Mouse (Mus musculus) G1E (cell line): ENCODE data around the gene Fance.

Experiments used
- CTCF ChIP-seq: IDR thresholded peaks from 2 replicates; pipeline ENCODE4 v1.5.1; 2012; ENCODE audit warnings: low read depth, low read length, inconsistent platforms, mixed read lengths
- GATA1 ChIP-seq: IDR thresholded peaks from 2 replicates; pipeline ENCODE4 v1.6.1; 2012; ENCODE audit warnings: borderline replicate concordance, low read length, inconsistent platforms, mixed read lengths
- GATA2 ChIP-seq: IDR thresholded peaks from 2 replicates; pipeline ENCODE4 v1.6.1; 2012; ENCODE audit warnings: low read depth, low read length, inconsistent platforms, borderline replicate concordance
- POLR2AphosphoS5 ChIP-seq: IDR thresholded peaks from 2 replicates; pipeline ENCODE4 v1.6.1; 2012; ENCODE audit warnings: low read depth, low read length, inconsistent platforms; ENCODE audit not compliant: insufficient replicate concordance

GRCm38 (mm10) chr17:28323786-28324185 is 10.5 kb downstream of the Fance start:
- TF ChIP-seq CTCF, result no peak
- TF ChIP-seq GATA1, result no peak
- no peak for TF ChIP-seq GATA2
- no peak for TF ChIP-seq POLR2AphosphoS5
